Mouse (Mus musculus): ENCODE measurements at regions not wholly inside any gene's neighbourhood (a gene's known extent, or its start where the extent isn't known, plus 50 kb on each side); places are given as distances from the start of the nearest gene placed in this dataset.
A peak's percentile ranks its signal among the peaks of the same experiment; 100 is the strongest.

DNA sequence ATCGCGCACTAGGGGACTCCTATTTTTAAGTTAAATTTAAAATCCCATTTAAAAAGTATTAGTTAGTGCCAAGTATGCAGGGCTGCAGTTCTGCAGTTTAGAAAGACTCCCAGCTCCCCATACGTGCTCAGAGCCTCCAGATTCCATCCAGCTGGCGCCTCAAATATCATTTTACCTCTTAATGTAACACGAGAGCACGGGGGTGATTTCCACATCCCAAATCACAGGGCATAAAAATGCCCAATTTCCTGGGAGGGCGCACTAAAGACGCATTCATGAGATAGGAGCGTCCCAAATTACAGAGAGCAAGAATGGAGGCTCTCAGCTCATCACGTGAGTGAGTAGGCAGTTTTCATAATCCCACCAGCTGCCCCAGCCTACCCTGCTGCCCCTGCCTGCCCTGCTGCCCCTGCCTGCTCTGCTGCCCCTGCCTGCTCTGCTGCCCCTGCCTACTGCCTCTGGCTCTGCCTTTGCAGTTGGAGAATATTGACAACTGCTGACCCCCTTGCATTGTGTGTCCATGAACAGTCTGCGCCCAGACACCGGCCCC lies 414.1 kb downstream of the Ajap1 start:
- Histone ChIP-seq H3K9ac (ENCODE audit: low read depth, low read length) (no peak overlapping the region), H3K4me2 (ENCODE audit: low read length) (no peak overlapping the region), H3K9me3 (ENCODE audit: control insufficient read depth, low read length) (no peaks in the 10 kb centered on the region), H3K4me1 (ENCODE audit: control insufficient read depth, insufficient read depth, low read depth, low read length) (peaks cover 4% of the 10 kb centered on the region; the same call in 1 of the 2 replicates), H3K27me3 (replicated peaks; ENCODE audit: control insufficient read depth, insufficient read depth, low read length) (no peaks in the 10 kb centered on the region), H3K4me3 (ENCODE audit: low read length) (no peak overlapping the region), H3K36me3 (ENCODE audit: control insufficient read depth, insufficient read depth, low read length) (no peaks in the 10 kb centered on the region), H3K27ac (ENCODE audit: low read depth, low read length) (no peak overlapping the region)
- 78% methylated on average over 12 of the region's 12 CpGs for WGBS
- no peak for ATAC-seq

DNA sequence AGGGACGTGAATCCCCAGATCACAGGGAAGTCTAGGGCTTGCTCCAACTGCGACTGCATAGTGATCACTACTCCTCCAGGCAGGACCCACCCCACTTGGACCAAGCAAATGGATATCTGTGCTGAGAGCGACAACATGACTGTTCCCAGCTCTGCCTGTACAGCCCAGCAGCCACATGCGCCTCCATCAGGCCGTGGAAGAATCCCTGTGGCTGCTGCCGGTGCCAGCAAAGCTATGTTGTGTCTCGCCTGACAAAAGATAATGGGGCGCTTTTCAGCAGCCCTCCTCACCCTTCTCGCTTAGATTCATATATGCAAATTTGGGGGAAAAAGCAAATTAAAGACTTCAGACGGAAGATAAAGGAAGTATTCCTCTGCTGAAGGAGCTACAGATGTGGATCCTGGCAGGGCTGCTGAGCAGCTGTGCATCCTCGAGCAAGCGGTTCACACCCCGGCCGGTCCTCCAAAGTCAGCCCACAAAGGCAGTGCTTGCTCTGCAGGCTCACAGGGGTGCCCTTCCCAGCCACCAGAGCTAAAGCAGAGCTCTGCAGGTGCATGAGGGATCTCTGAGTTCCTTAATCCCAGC lies 418.5 kb downstream of the Ajap1 start:
- no peak overlapping the region for H3K4me3 ChIP-seq (ENCODE audit: low read length)
- H3K27me3 ChIP-seq (replicated peaks; ENCODE audit: control insufficient read depth, insufficient read depth, low read length), result no peaks in the 10 kb centered on the region
- ATAC-seq, result no peak
- H3K4me1 ChIP-seq (ENCODE audit: control insufficient read depth, insufficient read depth, low read depth, low read length), result no peaks in the 10 kb centered on the region; the same call in 1 of the 2 replicates
- H3K9ac ChIP-seq (ENCODE audit: low read depth, low read length), result no peak overlapping the region
- no peaks in the 10 kb centered on the region for H3K36me3 ChIP-seq (ENCODE audit: control insufficient read depth, insufficient read depth, low read length)
- H3K9me3 ChIP-seq (ENCODE audit: control insufficient read depth, low read length), result no peaks in the 10 kb centered on the region
- no peak overlapping the region for H3K4me2 ChIP-seq (ENCODE audit: low read length)
- no peak overlapping the region for H3K27ac ChIP-seq (ENCODE audit: low read depth, low read length)
- WGBS, result 52% methylated on average over 14 of the region's 14 CpGs

DNA sequence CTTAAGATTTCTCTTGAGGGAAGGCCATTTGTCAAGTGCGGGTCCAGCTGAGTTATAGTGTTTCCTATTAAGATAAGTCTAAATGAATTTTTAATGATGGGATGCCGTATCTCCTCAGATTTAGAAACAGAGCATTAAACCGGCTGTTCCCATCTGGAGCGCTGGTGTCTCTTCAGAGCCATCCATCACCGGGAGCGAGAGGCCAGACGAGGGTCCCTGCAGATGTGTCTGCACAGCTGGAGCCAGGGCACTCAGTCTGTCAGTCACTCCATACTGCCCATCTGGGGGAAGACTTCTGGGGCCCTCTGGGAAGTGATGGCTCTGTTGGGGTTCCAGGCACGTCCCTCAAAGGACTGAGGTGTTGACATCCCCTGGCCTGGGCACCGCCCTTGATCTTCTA lies 419.2 kb downstream of the Ajap1 start:
- ATAC-seq, result no peak
- Histone ChIP-seq H3K27ac (ENCODE audit: low read depth, low read length) (no peak overlapping the region), H3K27me3 (replicated peaks; ENCODE audit: control insufficient read depth, insufficient read depth, low read length) (no peaks in the 10 kb centered on the region), H3K9ac (ENCODE audit: low read depth, low read length) (no peak overlapping the region), H3K4me3 (ENCODE audit: low read length) (no peak overlapping the region), H3K9me3 (ENCODE audit: control insufficient read depth, low read length) (no peaks in the 10 kb centered on the region), H3K4me1 (ENCODE audit: control insufficient read depth, insufficient read depth, low read depth, low read length) (no peaks in the 10 kb centered on the region; the same call in 1 of the 2 replicates), H3K4me2 (ENCODE audit: low read length) (no peak overlapping the region), H3K36me3 (ENCODE audit: control insufficient read depth, insufficient read depth, low read length) (no peaks in the 10 kb centered on the region)
- 58% methylated on average over 9 of the region's 9 CpGs for WGBS

DNA sequence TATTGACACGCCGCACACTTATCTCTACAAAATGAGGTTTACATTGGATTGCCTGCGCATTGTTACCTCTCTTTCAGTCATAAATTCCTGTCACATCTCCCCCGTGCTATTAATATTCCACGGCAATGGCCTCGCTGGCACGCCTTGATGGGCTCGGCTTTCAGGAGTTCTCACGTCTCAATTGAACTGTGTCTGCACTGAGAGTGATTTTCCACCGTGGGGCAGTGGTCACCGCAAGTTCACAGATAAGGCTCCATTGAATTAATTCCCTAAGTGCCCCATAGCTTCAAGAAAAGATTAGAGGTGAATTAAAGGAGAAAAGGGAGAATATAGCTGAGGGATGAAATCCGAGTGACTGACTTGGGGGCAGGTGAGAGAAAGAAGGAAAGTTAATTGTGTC lies 424.5 kb downstream of the Ajap1 start:
- Histone ChIP-seq H3K4me1 (ENCODE audit: control insufficient read depth, insufficient read depth, low read depth, low read length) (no peaks in the 10 kb centered on the region), H3K9me3 (ENCODE audit: control insufficient read depth, low read length) (no peaks in the 10 kb centered on the region), H3K36me3 (ENCODE audit: control insufficient read depth, insufficient read depth, low read length) (no peaks in the 10 kb centered on the region), H3K4me3 (ENCODE audit: low read length) (no peak overlapping the region), H3K27me3 (replicated peaks; ENCODE audit: control insufficient read depth, insufficient read depth, low read length) (no peaks in the 10 kb centered on the region), H3K9ac (ENCODE audit: low read depth, low read length) (no peak overlapping the region), H3K27ac (ENCODE audit: low read depth, low read length) (no peak overlapping the region), H3K4me2 (ENCODE audit: low read length) (no peak overlapping the region)
- ATAC-seq, result no peak
- WGBS, result 57% methylated on average over 12 of the region's 12 CpGs

DNA sequence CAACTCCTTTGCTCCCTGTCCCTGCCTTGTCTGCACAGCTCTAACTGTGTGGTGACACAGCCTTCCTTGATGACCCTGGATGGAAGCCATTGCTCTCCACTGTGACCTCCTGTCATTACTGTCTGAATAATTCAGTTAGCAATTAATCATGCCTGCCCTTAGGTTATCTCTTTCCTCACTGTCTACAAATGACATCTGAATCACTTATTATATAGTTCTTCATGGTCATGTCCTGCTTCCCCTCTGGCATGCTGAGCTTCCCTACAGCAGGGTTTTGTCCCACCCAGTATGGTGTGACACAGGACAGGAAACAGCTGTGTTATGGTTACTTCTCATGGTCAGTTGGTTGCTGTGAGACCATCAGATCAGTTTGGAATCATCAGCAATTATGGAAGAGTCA lies 458.9 kb downstream of the Ajap1 start:
- no peak for ATAC-seq
- H3K4me2 ChIP-seq (ENCODE audit: low read length), result no peak overlapping the region

DNA sequence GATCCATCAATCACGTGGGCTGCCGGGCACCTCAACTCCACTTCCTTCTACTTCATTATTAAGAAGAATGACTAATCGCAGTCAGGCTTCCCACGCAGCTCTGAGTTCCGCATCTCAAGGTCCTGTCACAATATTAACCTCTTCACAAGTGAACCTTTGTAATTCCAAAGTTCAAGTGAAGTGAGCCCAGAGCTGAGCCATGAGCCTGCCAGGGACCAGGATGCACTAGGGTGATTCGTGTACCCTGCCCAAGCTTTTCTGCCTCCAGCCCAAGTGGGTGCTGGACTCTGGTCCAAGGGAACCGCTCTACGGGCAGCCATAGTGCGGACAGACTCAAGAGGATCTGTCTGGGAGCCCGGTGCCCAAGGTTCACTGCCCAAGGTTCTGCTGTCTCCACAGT lies 463.4 kb downstream of the Ajap1 start:
- 62% methylated on average over 10 of the region's 10 CpGs for WGBS
- no peak for ATAC-seq
- Histone ChIP-seq H3K36me3 (ENCODE audit: control insufficient read depth, insufficient read depth, low read length) (no peaks in the 10 kb centered on the region), H3K9ac (ENCODE audit: low read depth, low read length) (no peak overlapping the region), H3K27ac (ENCODE audit: low read depth, low read length) (no peak overlapping the region), H3K27me3 (replicated peaks; ENCODE audit: control insufficient read depth, insufficient read depth, low read length) (no peaks in the 10 kb centered on the region), H3K4me3 (ENCODE audit: low read length) (no peak overlapping the region), H3K9me3 (ENCODE audit: control insufficient read depth, low read length) (no peaks in the 10 kb centered on the region), H3K4me2 (ENCODE audit: low read length) (peak overlapping the region; percentile 29; the same call in 1 of the 2 replicates), H3K4me1 (ENCODE audit: control insufficient read depth, insufficient read depth, low read depth, low read length) (peaks cover 2% of the 10 kb centered on the region)

More for the DNA sequence above, 458.9 kb downstream of the Ajap1 start:
- Histone ChIP-seq H3K4me1 (ENCODE audit: control insufficient read depth, insufficient read depth, low read depth, low read length) (no peaks in the 10 kb centered on the region; the same call in none of the 2 replicates), H3K36me3 (ENCODE audit: control insufficient read depth, insufficient read depth, low read length) (no peaks in the 10 kb centered on the region), H3K27ac (ENCODE audit: low read depth, low read length) (no peak overlapping the region), H3K9ac (ENCODE audit: low read depth, low read length) (no peak overlapping the region), H3K27me3 (replicated peaks; ENCODE audit: control insufficient read depth, insufficient read depth, low read length) (no peaks in the 10 kb centered on the region), H3K9me3 (ENCODE audit: control insufficient read depth, low read length) (no peaks in the 10 kb centered on the region), H3K4me3 (ENCODE audit: low read length) (no peak overlapping the region)

- Histone ChIP-seq H3K27ac (ENCODE audit: low read depth, low read length) (peak overlapping the region; percentile 9; the same call in 1 of the 2 replicates), H3K36me3 (ENCODE audit: control insufficient read depth, insufficient read depth, low read length) (no peaks in the 10 kb centered on the region), H3K4me2 (ENCODE audit: low read length) (peak overlapping the region; percentile 29), H3K27me3 (replicated peaks; ENCODE audit: control insufficient read depth, insufficient read depth, low read length) (no peaks in the 10 kb centered on the region), H3K9me3 (ENCODE audit: control insufficient read depth, low read length) (no peaks in the 10 kb centered on the region), H3K4me3 (ENCODE audit: low read length) (no peak overlapping the region), H3K4me1 (ENCODE audit: control insufficient read depth, insufficient read depth, low read depth, low read length) (peaks cover 2% of the 10 kb centered on the region), H3K9ac (ENCODE audit: low read depth, low read length) (0 out of 2 replicates have a peak overlapping the region, but pooled peaks have one; percentile 28)
- ATAC-seq, result peak; percentile 30; the same call in 1 of the 2 replicates
- 39% methylated on average over 28 of the region's 28 CpGs for WGBS
Measured at GRCm38 (mm10) chr4:153018138-153018921, 464.3 kb downstream of the Ajap1 start.

GRCm38 (mm10) chr4:153017816-153018137 lies 464.8 kb downstream of the Ajap1 start:
- H3K9me3 ChIP-seq (ENCODE audit: control insufficient read depth, low read length), result no peaks in the 10 kb centered on the region
- 53% methylated on average over 2 of the region's 2 CpGs for WGBS
- H3K27me3 ChIP-seq (replicated peaks; ENCODE audit: control insufficient read depth, insufficient read depth, low read length), result no peaks in the 10 kb centered on the region
- ATAC-seq, result no peak
- H3K27ac ChIP-seq (ENCODE audit: low read depth, low read length), result no peak overlapping the region
- H3K4me3 ChIP-seq (ENCODE audit: low read length), result no peak overlapping the region
- H3K4me1 ChIP-seq (ENCODE audit: control insufficient read depth, insufficient read depth, low read depth, low read length), result peaks cover 2% of the 10 kb centered on the region
- 0 out of 2 replicates have a peak overlapping the region, but pooled peaks have one; percentile 27 for H3K9ac ChIP-seq (ENCODE audit: low read depth, low read length)
- no peak overlapping the region for H3K4me2 ChIP-seq (ENCODE audit: low read length)
- no peaks in the 10 kb centered on the region for H3K36me3 ChIP-seq (ENCODE audit: control insufficient read depth, insufficient read depth, low read length)

- Histone ChIP-seq H3K36me3 (ENCODE audit: control insufficient read depth, insufficient read depth, low read length) (no peaks in the 10 kb centered on the region), H3K9ac (ENCODE audit: low read depth, low read length) (no peak overlapping the region), H3K4me1 (ENCODE audit: control insufficient read depth, insufficient read depth, low read depth, low read length) (no peaks in the 10 kb centered on the region), H3K4me2 (ENCODE audit: low read length) (no peak overlapping the region), H3K27me3 (replicated peaks; ENCODE audit: control insufficient read depth, insufficient read depth, low read length) (no peaks in the 10 kb centered on the region), H3K27ac (ENCODE audit: low read depth, low read length) (no peak overlapping the region), H3K9me3 (ENCODE audit: control insufficient read depth, low read length) (no peaks in the 10 kb centered on the region), H3K4me3 (ENCODE audit: low read length) (no peak overlapping the region)
- ATAC-seq, result no peak
- 77% methylated on average over 3 of the region's 3 CpGs for WGBS
Measured at GRCm38 (mm10) chr4:153003338-153003737, 479.3 kb downstream of the Ajap1 start.

All from hindbrain, embryonic 16.5 days (tissue).